Mouse (Mus musculus) E14TG2a.4 (cell line): ENCODE results near the gene Car10.

Source experiments
- CTCF ChIP-seq: conservative IDR thresholded peaks from 2 replicates; pipeline ENCODE4 v1.5.1; 2014; ENCODE audit warnings: low read length
- NANOG ChIP-seq: IDR thresholded peaks from 2 replicates; pipeline ENCODE4 v1.6.1; 2014; ENCODE audit warnings: borderline replicate concordance, low read length, mixed read lengths

DNA sequence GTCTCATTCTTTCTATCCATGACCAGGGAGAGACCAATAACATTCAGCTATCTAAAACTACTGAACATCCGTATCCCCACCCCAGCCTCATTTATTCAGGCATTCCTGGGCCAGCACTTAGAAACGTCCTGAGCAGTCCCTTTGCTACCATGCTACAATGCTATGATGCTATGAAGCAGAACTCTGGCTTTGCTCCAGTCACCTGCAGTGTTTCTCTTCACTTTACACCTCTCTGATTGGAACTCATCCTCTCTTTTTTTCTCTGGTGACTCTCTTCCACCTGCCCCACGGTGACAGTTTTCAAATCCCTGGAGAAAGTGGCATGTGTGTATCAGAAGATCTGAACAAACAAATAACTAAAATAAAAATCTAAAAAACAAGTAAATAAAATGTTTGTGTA is 541.6 kb downstream of the Car10 start:
- TF ChIP-seq CTCF = no peak
- TF ChIP-seq NANOG = no peak
